Mouse (Mus musculus): ENCODE data around the gene Ltbp1.

GRCm38 (mm10) chr17:75005685-75006680 lies 615 bp downstream of the Ltbp1 start:
- TF ChIP-seq CTCF (IDR thresholded peaks at IDR 0.05) (peak; percentile 53), EP300 (IDR thresholded peaks at IDR 0.05; ENCODE audit: insufficient read depth, low read depth, low read length) (no peak)
